Mouse (Mus musculus): Measurements from ENCODE around the gene Nrd1. TPM values are rescaled to one million over a fixed set of nuclear protein-coding genes. Genes with fewer than 3 reads are reported as not detected.

The Nrd1 gene
- polyA plus RNA-seq, 1 experiment from 2014 or later, result 19.6 TPM

DNA sequence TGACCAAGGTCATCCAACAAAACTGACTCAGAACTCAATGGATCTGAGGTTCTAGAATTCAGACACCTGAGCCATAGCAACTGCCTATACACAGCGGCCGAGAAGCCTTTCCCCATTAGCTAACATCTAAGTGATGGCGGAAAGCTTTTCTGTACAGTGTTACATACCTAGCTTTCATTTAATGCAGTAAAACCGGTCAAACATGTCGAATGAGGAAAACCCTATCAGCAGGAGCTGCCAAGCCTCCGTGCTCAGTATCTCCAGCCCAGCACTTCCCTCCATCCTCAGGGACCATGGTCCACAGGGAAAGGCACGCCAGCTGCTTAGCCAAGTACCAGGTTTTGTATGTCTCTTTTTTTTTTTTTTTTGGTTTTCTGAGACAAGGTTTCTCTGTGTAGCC lies 78.5 kb downstream of the Nrd1 start:
- H3K9me3 ChIP-seq (ENCODE audit: low read length), result no peaks in the 10 kb centered on the region
- no peak overlapping the region for H3K9ac ChIP-seq (replicated peaks)
- no peak for DNase-seq
- no peaks in the 10 kb centered on the region for H3K4me1 ChIP-seq (ENCODE audit: insufficient read depth)
- no peak overlapping the region for H3K27ac ChIP-seq (ENCODE audit: low read depth)
- H3K4me3 ChIP-seq (ENCODE audit: low read depth, low read length), result no peak overlapping the region
- 92% methylated on average over 7 of the region's 7 CpGs for WGBS (ENCODE audit: insufficient replicate concordance)
- no peak overlapping the region for H3K4me2 ChIP-seq (ENCODE audit: low read depth, low read length)
- H3K27me3 ChIP-seq (ENCODE audit: insufficient read depth, low read length), result no peaks in the 10 kb centered on the region
- H3K36me3 ChIP-seq (replicated peaks; ENCODE audit: insufficient read depth, low read length), result peaks cover 58% of the 10 kb centered on the region
- ATAC-seq, result no peak
- TF ChIP-seq EP300 (IDR thresholded peaks at IDR 0.05; ENCODE audit: low read depth) (no peak), CTCF (IDR thresholded peaks at IDR 0.05; ENCODE audit: low read depth) (no peak)

DNA sequence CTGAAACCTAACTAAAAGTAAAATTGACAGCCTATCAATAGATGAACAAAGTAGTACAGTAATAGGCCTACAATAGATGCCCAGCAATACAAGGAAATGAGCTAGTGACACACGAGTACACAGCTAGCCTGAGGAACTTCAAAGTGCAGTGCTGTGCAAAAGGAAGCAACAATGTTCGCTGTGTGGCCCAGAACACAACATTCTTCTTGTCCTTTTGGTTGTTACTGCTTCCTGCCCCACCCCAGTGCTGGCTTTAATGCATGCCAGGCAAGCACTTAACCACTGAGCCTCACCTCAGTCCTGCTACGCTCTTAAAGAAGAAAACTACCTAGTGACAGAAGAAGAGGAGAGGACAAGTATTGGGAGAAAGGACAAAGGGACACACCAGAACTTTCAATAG lies 79.2 kb downstream of the Nrd1 start:
- no peaks in the 10 kb centered on the region for H3K9me3 ChIP-seq (ENCODE audit: low read length)
- no peak overlapping the region for H3K4me3 ChIP-seq (ENCODE audit: low read depth, low read length)
- H3K4me1 ChIP-seq (ENCODE audit: insufficient read depth), result no peaks in the 10 kb centered on the region
- no peak overlapping the region for H3K27ac ChIP-seq (ENCODE audit: low read depth)
- H3K36me3 ChIP-seq (replicated peaks; ENCODE audit: insufficient read depth, low read length), result peaks cover 59% of the 10 kb centered on the region
- no peak for ATAC-seq
- H3K9ac ChIP-seq (replicated peaks), result no peak overlapping the region
- H3K4me2 ChIP-seq (ENCODE audit: low read depth, low read length), result no peak overlapping the region
- no peaks in the 10 kb centered on the region for H3K27me3 ChIP-seq (ENCODE audit: insufficient read depth, low read length)
- TF ChIP-seq EP300 (IDR thresholded peaks at IDR 0.05; ENCODE audit: low read depth) (no peak), CTCF (IDR thresholded peaks at IDR 0.05; ENCODE audit: low read depth) (no peak)
- no peak for DNase-seq
- 71% methylated on average over 3 of the region's 3 CpGs for WGBS (ENCODE audit: insufficient replicate concordance)

- Histone ChIP-seq H3K4me2 (ENCODE audit: low read depth, low read length) (no peak overlapping the region), H3K36me3 (replicated peaks; ENCODE audit: insufficient read depth, low read length) (peaks cover 55% of the 10 kb centered on the region), H3K27ac (ENCODE audit: low read depth) (no peak overlapping the region), H3K9me3 (ENCODE audit: low read length) (no peaks in the 10 kb centered on the region), H3K4me3 (ENCODE audit: low read depth, low read length) (no peak overlapping the region), H3K9ac (replicated peaks) (no peak overlapping the region), H3K27me3 (ENCODE audit: insufficient read depth, low read length) (no peaks in the 10 kb centered on the region), H3K4me1 (ENCODE audit: insufficient read depth) (no peaks in the 10 kb centered on the region)
- WGBS (ENCODE audit: insufficient replicate concordance), result 73% methylated on average over 5 of the region's 5 CpGs
- ATAC-seq (no peak), DNase-seq (no peak)
- TF ChIP-seq EP300 (IDR thresholded peaks at IDR 0.05; ENCODE audit: low read depth) (no peak), CTCF (IDR thresholded peaks at IDR 0.05; ENCODE audit: low read depth) (no peak)
These were observed 79.7 kb downstream of the Nrd1 start for GRCm38 (mm10) chr4:109080118-109080517.

DNA sequence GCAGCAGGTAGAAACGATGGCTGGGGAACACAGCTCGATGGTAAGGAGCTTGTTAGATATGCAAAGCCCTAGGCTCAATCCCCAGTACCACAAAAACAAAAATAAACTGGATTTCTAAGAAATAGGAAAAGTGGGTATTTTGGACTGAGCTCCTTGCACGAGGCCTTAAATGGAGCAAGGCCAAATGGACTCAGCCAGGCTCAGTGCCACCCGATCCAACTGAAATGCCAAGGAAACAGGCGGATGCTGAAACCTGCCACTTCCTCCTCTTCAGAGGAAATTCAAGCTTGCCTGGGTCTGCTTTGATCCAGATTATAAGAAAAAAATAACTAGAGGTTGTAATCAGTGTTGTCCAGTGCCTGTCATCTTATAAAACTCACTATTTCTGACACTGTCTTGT lies 88.7 kb downstream of the Nrd1 start:
- DNase-seq, result no peak
- Histone ChIP-seq H3K4me2 (ENCODE audit: low read depth, low read length) (no peak overlapping the region), H3K27ac (ENCODE audit: low read depth) (no peak overlapping the region), H3K9ac (replicated peaks) (no peak overlapping the region), H3K4me3 (ENCODE audit: low read depth, low read length) (no peak overlapping the region), H3K27me3 (ENCODE audit: insufficient read depth, low read length) (no peaks in the 10 kb centered on the region), H3K9me3 (ENCODE audit: low read length) (no peaks in the 10 kb centered on the region), H3K36me3 (replicated peaks; ENCODE audit: insufficient read depth, low read length) (peaks cover 6% of the 10 kb centered on the region), H3K4me1 (ENCODE audit: insufficient read depth) (peaks cover 3% of the 10 kb centered on the region; the same call in 1 of the 2 replicates)
- TF ChIP-seq EP300 (IDR thresholded peaks at IDR 0.05; ENCODE audit: low read depth) (no peak), CTCF (IDR thresholded peaks at IDR 0.05; ENCODE audit: low read depth) (no peak)
- WGBS (ENCODE audit: insufficient replicate concordance), result 84% methylated on average over 5 of the region's 5 CpGs
- ATAC-seq, result no peak

DNA sequence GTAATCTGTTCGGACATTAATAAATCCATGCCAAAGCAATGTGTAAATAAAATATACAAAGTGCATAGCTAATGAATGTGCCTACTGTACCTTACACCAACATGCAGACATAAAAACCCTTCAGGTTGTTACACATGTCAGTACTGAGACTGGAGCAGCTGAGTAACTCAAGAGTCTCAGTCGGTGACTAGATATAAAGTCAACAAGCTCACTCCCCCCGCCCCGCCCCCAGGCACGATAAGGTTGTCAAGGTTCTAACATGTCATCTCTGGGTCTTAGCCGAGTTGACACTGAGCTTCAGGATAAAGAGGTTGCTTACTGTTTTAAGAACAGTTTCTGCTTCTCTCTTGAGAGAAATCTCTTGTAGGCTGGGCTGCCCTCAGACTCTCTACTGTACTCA lies 89.5 kb downstream of the Nrd1 start:
- ATAC-seq (no peak), DNase-seq (peak; percentile 36)
- Histone ChIP-seq H3K4me1 (ENCODE audit: insufficient read depth) (peaks cover 3% of the 10 kb centered on the region; the same call in 1 of the 2 replicates), H3K27me3 (ENCODE audit: insufficient read depth, low read length) (no peaks in the 10 kb centered on the region), H3K36me3 (replicated peaks; ENCODE audit: insufficient read depth, low read length) (peaks cover 5% of the 10 kb centered on the region), H3K9me3 (ENCODE audit: low read length) (no peaks in the 10 kb centered on the region), H3K9ac (replicated peaks) (no peak overlapping the region), H3K27ac (ENCODE audit: low read depth) (0 out of 2 replicates have a peak overlapping the region, but pooled peaks have one; percentile 19), H3K4me2 (ENCODE audit: low read depth, low read length) (no peak overlapping the region), H3K4me3 (ENCODE audit: low read depth, low read length) (no peak overlapping the region)
- 41% methylated on average over 6 of the region's 6 CpGs for WGBS (ENCODE audit: insufficient replicate concordance)
- no peak for TF ChIP-seq EP300 (IDR thresholded peaks at IDR 0.05; ENCODE audit: low read depth)
- TF ChIP-seq CTCF (IDR thresholded peaks at IDR 0.05; ENCODE audit: low read depth), result no peak

DNA sequence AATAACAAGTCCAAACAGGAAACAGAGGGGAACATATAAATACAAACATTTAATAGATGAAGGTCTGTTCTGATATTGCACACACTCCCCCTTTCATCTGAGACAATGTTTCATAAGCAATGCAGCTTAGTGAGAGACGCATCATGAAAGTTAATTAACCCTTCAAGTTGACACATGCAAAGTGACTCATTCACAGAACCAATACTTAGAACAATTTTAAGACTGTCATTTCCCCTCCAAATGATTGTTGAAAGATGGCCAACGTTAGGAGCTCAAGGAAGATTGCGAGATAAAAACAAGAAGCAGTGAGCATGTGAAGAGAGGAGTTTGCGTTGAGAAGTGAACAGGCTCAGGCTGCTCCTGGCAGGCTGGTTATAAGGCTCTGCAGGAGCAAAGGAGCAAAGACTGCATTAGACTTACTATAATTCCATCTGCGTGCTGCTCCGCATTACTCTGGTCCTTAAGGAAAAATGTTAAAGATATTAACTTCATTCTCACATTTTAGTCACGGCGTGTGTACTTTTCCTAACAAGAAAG lies 90.9 kb downstream of the Nrd1 start:
- Histone ChIP-seq H3K9me3 (ENCODE audit: low read length) (no peaks in the 10 kb centered on the region), H3K27me3 (ENCODE audit: insufficient read depth, low read length) (no peaks in the 10 kb centered on the region), H3K27ac (ENCODE audit: low read depth) (no peak overlapping the region), H3K36me3 (replicated peaks; ENCODE audit: insufficient read depth, low read length) (peaks cover 5% of the 10 kb centered on the region), H3K9ac (replicated peaks) (no peak overlapping the region), H3K4me1 (ENCODE audit: insufficient read depth) (peaks cover 3% of the 10 kb centered on the region; the same call in 1 of the 2 replicates), H3K4me2 (ENCODE audit: low read depth, low read length) (no peak overlapping the region), H3K4me3 (ENCODE audit: low read depth, low read length) (no peak overlapping the region)
- ATAC-seq (no peak), DNase-seq (no peak)
- TF ChIP-seq EP300 (IDR thresholded peaks at IDR 0.05; ENCODE audit: low read depth) (no peak), CTCF (IDR thresholded peaks at IDR 0.05; ENCODE audit: low read depth) (no peak)
- WGBS (ENCODE audit: insufficient replicate concordance), result 81% methylated on average over 8 of the region's 8 CpGs
